Mouse (Mus musculus): ENCODE measurements around the gene Slc35b2.

- TF ChIP-seq POLR2A (IDR thresholded peaks at IDR 0.05; ENCODE audit: borderline replicate concordance, control insufficient read depth, low read depth, low read length) (no peak), CTCF (IDR thresholded peaks at IDR 0.05; ENCODE audit: control insufficient read depth, insufficient read depth, low read length) (no peak)
Observed at GRCm38 (mm10) chr17:45600267-45600666, 36.6 kb downstream of the Slc35b2 start.
